Mouse (Mus musculus) hindbrain, embryonic 11.5 days (tissue): ENCODE measurements at regions not wholly inside any gene's neighbourhood (a gene's known extent, or its start where the extent isn't known, plus 50 kb on each side); places are given as distances from the start of the nearest gene placed in this dataset.

Experiments
- ATAC-seq: fragments of 200-750 bp; cut with Nextera tagmentation; 2 replicates; pipeline ENCODE4 v1.8.0; 2017; ENCODE audit warnings: mild to moderate bottlenecking, moderate TSS enrichment, moderate library complexity; ENCODE audit not compliant: low FRiP score
- DNase-seq: peaks from one replicate; pipeline ENCODE4 v3.0.0-alpha.2; 2015; ENCODE audit warnings: low spot score
- H3K27ac ChIP-seq: fragments of 300-500 bp; sonication (generic); 2 replicates; pipeline ENCODE4 v1.5.1; 2014; ENCODE audit warnings: mild to moderate bottlenecking, low read depth, low read length
- H3K27me3 ChIP-seq: fragments of 300-500 bp; sonication (generic); 2 replicates; pipeline ENCODE4 v1.6.1; 2014; ENCODE audit warnings: mild to moderate bottlenecking, low read length, moderate library complexity, mixed read lengths; ENCODE audit not compliant: control insufficient read depth, insufficient read depth
- H3K36me3 ChIP-seq: fragments of 300-500 bp; sonication (generic); 2 replicates; pipeline ENCODE4 v1.6.1; 2014; ENCODE audit warnings: mild to moderate bottlenecking, low read length, moderate library complexity, mixed read lengths; ENCODE audit not compliant: control insufficient read depth, insufficient read depth
- H3K4me1 ChIP-seq: fragments of 300-500 bp; sonication (generic); replicated peaks from 2 replicates; pipeline ENCODE4 v1.6.1; 2014; ENCODE audit warnings: low read length, mixed read lengths; ENCODE audit not compliant: control insufficient read depth, insufficient read depth
- H3K4me2 ChIP-seq: fragments of 300-500 bp; sonication (generic); replicated peaks from 2 replicates; pipeline ENCODE4 v1.6.1; 2014; ENCODE audit warnings: mild to moderate bottlenecking, low read depth, low read length
- H3K4me3 ChIP-seq: fragments of 300-500 bp; sonication (generic); 2 replicates; pipeline ENCODE4 v1.5.1; 2014; ENCODE audit warnings: low read depth, low read length
- H3K9ac ChIP-seq: fragments of 300-500 bp; sonication (generic); 2 replicates; pipeline ENCODE4 v1.6.1; 2014; ENCODE audit warnings: low read depth, low read length
- H3K9me3 ChIP-seq: fragments of 300-500 bp; sonication (generic); 2 replicates; pipeline ENCODE4 v1.6.1; 2016; ENCODE audit warnings: low read length; ENCODE audit not compliant: control insufficient read depth
- WGBS: fragments of 180-500 bp; shearing (Covaris S2); extraction: QIAGEN DNeasy Blood & Tissue Kit; methylation state at CpG from one replicate; pipeline ENCODE4 v1.1.7; 2014; 5-methylcytosine and 5-hydroxymethylcytosine counted together

DNA sequence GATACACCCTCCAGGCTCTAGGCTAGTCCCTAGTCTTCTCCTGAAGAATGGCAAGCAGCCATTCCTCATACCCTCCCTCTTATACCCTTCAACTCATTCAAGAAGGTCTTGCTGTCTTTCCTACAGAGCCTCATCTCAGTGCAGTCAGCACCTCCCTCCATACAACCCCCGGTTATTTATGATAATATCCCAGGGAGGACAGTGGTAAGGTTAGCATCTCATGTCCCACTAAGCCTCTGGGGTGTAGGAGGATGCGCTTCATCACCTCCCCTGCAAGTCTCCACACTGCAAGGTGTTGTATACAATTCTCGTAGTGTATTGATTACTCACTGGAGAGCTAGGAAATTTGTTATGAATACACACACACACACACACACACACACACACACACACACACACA lies 80.2 kb upstream of the Shisa6 start:
- Histone ChIP-seq H3K4me1 (no peaks in the 10 kb centered on the region), H3K4me3 (no peak overlapping the region), H3K27me3 (no peaks in the 10 kb centered on the region), H3K9ac (no peak overlapping the region), H3K36me3 (no peaks in the 10 kb centered on the region), H3K4me2 (no peak overlapping the region), H3K27ac (no peak overlapping the region), H3K9me3 (no peaks in the 10 kb centered on the region)
- ATAC-seq (no peak), DNase-seq (no peak)
- WGBS, result 90% methylated on average over 3 of the region's 3 CpGs

DNA sequence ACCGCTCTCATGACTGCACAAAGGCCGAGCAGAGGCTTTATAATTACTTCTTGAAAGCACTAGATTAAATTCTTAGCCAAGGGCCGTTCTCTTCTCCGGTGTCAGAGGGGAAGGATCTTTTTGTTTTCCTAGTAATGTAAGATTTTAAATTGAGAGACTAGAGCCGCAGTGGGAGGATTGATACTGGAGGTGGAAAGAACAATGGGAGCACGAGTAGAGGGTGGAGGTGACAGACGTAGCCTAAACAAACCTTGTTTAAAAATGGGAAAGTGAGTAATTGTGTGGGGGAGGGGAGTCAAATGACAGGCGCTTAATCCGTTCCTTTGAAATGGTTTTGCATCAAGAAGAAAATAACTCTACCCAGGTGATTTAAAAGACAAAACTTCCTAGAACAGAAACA lies 80.9 kb upstream of the Shisa6 start:
- ATAC-seq (no peak), DNase-seq (no peak)
- no peak overlapping the region for H3K27ac ChIP-seq
- WGBS, result 57% methylated on average over 9 of the region's 9 CpGs
- H3K4me3 ChIP-seq, result no peak overlapping the region
- no peaks in the 10 kb centered on the region for H3K4me1 ChIP-seq
- H3K9me3 ChIP-seq, result no peaks in the 10 kb centered on the region
- H3K4me2 ChIP-seq, result no peak overlapping the region
- H3K9ac ChIP-seq, result no peak overlapping the region
- no peaks in the 10 kb centered on the region for H3K27me3 ChIP-seq
- H3K36me3 ChIP-seq, result no peaks in the 10 kb centered on the region

DNA sequence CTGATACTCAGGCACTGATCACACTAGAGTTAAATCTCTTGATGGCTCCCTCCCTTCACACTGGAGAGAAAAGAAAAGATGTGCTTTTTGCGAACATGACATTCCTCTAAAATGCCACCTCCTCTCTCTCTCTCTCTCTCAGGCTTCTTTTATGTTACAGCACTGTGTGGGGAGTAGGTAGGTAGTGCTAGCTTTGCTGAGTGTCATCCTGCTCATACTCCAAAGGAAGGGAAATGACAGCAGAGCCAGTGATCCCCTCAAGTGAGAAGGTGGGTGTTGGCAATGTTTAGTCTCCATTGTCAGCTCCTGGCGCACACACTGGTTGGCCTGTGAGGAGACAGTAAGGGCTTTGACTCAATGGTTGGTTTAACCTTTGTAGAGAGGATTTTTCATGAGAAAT lies 84.0 kb upstream of the Shisa6 start:
- no peak overlapping the region for H3K4me2 ChIP-seq
- no peaks in the 10 kb centered on the region for H3K4me1 ChIP-seq
- no peak for ATAC-seq
- no peaks in the 10 kb centered on the region for H3K9me3 ChIP-seq
- whole genome bisulfite sequencing, result 90% methylated on average over 2 of the region's 2 CpGs
- no peaks in the 10 kb centered on the region for H3K27me3 ChIP-seq
- H3K36me3 ChIP-seq, result no peaks in the 10 kb centered on the region
- H3K27ac ChIP-seq, result no peak overlapping the region
- H3K9ac ChIP-seq, result no peak overlapping the region
- DNase-seq, result no peak
- no peak overlapping the region for H3K4me3 ChIP-seq

DNA sequence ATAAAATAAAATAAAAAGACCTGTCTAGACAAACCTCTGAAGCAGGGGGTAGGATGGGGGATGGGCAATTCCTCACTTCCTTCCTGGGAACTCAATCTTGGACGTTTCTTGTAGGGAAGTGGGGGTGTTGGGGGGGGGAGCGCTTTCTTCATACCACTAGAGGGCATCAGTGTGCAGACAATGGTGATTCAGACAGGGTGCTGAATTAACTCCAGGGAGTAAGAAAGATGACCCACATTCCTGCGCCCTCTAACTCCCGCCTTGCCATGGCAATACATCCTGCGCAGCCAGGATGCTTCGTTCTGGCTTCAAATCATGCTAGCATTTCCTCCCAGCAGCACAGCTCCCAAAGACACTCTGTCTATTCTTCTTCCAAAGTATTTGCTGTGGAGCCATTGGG lies 87.4 kb upstream of the Shisa6 start:
- Histone ChIP-seq H3K4me3 (no peak overlapping the region), H3K4me2 (no peak overlapping the region), H3K27ac (no peak overlapping the region), H3K27me3 (no peaks in the 10 kb centered on the region), H3K9me3 (no peaks in the 10 kb centered on the region), H3K36me3 (no peaks in the 10 kb centered on the region), H3K9ac (no peak overlapping the region), H3K4me1 (no peaks in the 10 kb centered on the region)
- DNase-seq (peak; percentile 41), ATAC-seq (no peak)
- 20% methylated on average over 6 of the region's 6 CpGs for WGBS

DNA sequence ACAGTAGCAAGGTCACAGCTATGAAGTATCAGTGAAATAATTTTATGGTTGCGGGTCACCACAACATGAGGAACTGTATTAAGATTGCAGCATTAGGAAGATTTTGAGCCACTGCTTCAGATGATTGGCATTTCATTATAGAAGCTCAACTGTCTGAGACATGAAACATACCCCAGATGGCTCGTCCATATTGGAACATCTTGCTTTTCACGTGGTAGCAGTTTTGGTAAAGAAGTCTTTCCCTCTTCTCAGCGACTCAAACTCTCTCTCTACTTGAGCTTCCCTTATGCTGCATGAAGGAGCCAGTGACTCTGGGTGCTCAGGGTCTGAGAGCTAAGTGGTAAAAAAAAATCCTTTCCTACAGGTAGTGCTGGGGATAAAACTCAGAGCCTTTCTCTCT lies 99.7 kb upstream of the Shisa6 start:
- no peak overlapping the region for H3K4me3 ChIP-seq

DNA sequence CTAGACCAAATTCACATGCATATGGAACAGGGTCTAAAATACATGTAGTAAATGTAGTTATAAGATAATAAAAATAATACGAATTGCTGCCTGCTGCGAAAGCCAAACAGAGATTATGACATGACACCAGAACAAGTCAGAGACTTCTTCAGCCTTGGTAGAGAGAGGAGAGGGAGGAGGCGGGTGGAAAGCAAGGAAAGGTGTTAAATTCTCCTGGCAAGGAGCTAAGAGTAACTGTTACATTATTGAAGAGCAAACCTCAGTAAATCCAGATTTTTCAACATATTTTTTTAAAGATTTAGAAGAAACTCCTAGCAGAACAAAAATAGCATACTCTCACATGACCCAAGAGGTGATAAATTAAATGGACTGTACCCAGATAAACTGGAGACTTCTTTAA lies 131.0 kb upstream of the Shisa6 start:
- no peak for ATAC-seq

More for the DNA sequence above, 99.7 kb upstream of the Shisa6 start:
- Histone ChIP-seq H3K4me2 (no peak overlapping the region), H3K4me1 (no peaks in the 10 kb centered on the region), H3K27me3 (no peaks in the 10 kb centered on the region), H3K27ac (no peak overlapping the region), H3K9me3 (no peaks in the 10 kb centered on the region), H3K36me3 (no peaks in the 10 kb centered on the region), H3K9ac (no peak overlapping the region)
- no peak for ATAC-seq
- 91% methylated on average over 4 of the region's 4 CpGs for WGBS
- no peak for DNase-seq

DNA sequence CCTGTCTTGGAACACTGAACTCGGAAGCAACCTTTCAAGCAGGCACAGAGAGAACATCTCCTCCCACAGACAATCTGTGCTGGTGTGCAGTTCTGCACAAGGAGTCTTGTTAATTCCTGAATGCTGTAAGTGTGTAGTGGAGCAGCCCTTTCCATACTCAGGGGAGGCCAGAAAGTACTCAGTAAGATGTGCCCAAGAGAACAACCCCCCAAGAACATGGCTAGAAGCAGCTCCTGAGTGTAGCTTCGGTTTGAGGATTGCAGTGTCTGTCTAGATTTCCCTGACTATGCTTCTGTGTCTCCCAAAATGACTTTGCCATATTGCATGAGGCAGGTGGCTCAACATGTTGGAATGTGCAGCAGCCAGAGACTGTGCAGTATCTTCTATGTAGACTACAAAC lies 148.8 kb upstream of the Shisa6 start:
- no peak overlapping the region for H3K9ac ChIP-seq
- ATAC-seq, result no peak
- no peak overlapping the region for H3K4me3 ChIP-seq
- no peaks in the 10 kb centered on the region for H3K9me3 ChIP-seq
- H3K4me1 ChIP-seq, result no peaks in the 10 kb centered on the region
- H3K4me2 ChIP-seq, result no peak overlapping the region
- no peaks in the 10 kb centered on the region for H3K36me3 ChIP-seq
- no peak for DNase-seq
- no peak overlapping the region for H3K27ac ChIP-seq
- 62% methylated on average over 2 of the region's 2 CpGs for WGBS
- H3K27me3 ChIP-seq, result no peaks in the 10 kb centered on the region

More for the DNA sequence above, 131.0 kb upstream of the Shisa6 start:
- Histone ChIP-seq H3K4me1 (no peaks in the 10 kb centered on the region), H3K9me3 (no peaks in the 10 kb centered on the region), H3K4me3 (no peak overlapping the region), H3K36me3 (no peaks in the 10 kb centered on the region), H3K27me3 (no peaks in the 10 kb centered on the region), H3K9ac (no peak overlapping the region), H3K27ac (no peak overlapping the region), H3K4me2 (no peak overlapping the region)
- DNase-seq, result no peak
- 88% methylated on average over 3 of the region's 3 CpGs for WGBS

DNA sequence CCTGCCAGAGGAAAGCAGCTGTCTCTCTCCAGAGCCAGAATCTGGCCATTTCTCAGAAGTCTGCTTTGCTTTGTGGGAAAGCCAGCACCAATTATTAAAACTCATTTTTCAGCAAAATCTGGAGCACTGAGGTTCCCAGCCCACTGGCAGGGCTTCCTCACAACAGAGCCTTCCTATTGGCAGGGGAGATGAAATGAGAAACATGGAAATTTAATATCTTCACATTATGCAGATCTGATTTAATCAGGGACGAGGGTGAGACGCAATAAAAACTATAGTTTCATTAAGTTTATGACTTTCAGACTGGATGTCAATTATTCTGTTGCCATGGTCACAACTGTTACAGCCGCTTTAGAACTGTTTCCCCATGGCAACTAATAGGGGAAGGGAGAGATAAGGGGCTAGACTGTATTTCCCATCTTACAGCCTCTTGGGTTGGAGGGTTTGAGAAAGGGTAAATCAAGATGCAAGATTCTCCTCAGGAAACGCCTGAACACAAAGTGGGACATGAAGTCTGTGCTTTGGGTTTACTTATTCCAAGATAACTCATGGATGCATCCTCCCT lies 154.4 kb upstream of the Shisa6 start:
- ATAC-seq (no peak), DNase-seq (no peak)
- H3K9ac ChIP-seq, result no peak overlapping the region
- H3K9me3 ChIP-seq, result no peaks in the 10 kb centered on the region
- H3K4me1 ChIP-seq, result no peaks in the 10 kb centered on the region
- no peaks in the 10 kb centered on the region for H3K27me3 ChIP-seq
- no peak overlapping the region for H3K4me2 ChIP-seq
- no peaks in the 10 kb centered on the region for H3K36me3 ChIP-seq
- no peak overlapping the region for H3K27ac ChIP-seq
- WGBS, result 84% methylated on average over 4 of the region's 4 CpGs
- no peak overlapping the region for H3K4me3 ChIP-seq

DNA sequence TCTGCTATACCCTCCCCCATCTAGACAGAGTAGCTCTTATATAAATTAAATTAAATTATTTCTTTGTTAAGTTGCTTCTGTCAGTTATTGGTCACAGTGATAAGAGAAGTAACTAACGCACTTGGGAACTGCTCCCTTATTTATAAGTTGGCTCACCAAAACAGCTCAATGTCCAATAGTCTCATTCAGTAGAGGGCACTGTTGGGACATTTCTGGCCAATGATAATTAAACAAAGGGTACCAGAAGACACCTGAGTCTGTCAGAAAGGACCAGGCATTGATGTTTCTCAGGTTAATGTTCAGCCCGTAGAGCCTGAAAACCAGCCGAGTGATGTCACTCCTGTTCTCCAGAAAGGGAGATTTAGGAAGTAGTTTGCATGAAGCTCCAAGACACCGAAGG lies 156.1 kb upstream of the Shisa6 start:
- Histone ChIP-seq H3K4me3 (no peak overlapping the region), H3K27me3 (no peaks in the 10 kb centered on the region), H3K9ac (no peak overlapping the region), H3K4me2 (no peak overlapping the region), H3K4me1 (no peaks in the 10 kb centered on the region), H3K36me3 (no peaks in the 10 kb centered on the region), H3K27ac (no peak overlapping the region), H3K9me3 (no peaks in the 10 kb centered on the region)
- DNase-seq (no peak), ATAC-seq (no peak)
- 89% methylated on average over 4 of the region's 4 CpGs for WGBS
